Mouse (Mus musculus) adrenal gland, postnatal 10 days (tissue): ENCODE data around the gene Apobec3. TPM values are rescaled to one million over a fixed set of nuclear protein-coding genes. Genes with fewer than 3 reads are reported as not detected.

ENCODE experiments used
- DNase-seq: peaks from one replicate; pipeline ENCODE4 v3.0.0; 2021; ENCODE audit warnings: mixed read lengths
- long read RNA-seq, 2 experiments: library from polyadenylated mRNA; stranded (forward); transcript quantifications; one replicate each; pipeline ENCODE4 v2.0.0; 2021
- total RNA-seq, 2 experiments: library from RNA; stranded (reverse); gene quantifications; 2 replicates each; pipeline ENCODE4 v1.2.3; 2021

Apobec3 gene
- total RNA-seq = 10 to 100 TPM; 16.0 to 30.6 TPM
- long read RNA-seq, experiment 1, partial matches to known transcripts = 0 of 7 reads
- long read RNA-seq, experiment 1, other reads (novel, unspliced or antisense) = 4 of 7 reads
- long read RNA-seq, experiment 2, partial matches to known transcripts = 2 of 8 reads
- long read RNA-seq, experiment 2, other reads (novel, unspliced or antisense) = 1 of 8 reads

DNA sequence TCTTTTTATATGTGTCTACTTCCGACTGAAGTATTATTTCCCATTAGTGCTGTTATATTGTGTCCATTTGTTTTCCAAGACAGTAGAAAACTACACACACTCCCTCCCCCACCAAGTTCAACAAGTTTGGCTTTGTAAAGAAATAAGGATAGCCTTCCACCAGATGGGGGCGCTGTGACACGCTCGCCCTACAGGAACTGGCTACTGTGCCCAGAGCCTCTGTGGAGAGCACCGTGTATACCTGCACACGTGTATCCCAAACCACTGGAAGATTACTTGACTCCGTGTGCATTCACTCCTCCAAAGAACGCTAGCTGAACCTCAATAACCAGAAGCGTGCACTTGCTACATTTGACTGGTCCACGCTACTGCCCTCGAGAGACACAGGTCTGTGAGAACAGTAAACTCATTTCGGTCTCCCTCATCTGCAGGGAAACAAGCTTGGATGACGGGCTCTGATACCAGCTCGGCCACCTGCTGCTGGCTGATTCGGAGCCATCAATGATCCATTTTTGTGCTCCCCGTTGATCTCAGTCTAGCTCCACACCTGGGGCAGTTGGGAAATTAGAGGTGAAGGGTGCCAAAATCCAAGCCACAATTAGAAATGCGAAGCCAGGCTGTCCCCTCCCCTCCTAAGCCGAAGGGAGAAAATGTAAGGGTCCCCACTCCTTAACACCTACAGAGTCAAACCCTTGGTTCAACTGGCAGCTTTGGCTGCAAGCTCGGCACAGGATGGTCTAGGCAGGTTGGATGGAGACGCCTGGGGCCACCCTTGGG is at the start of gene Apobec3:
Gene Apobec3, plus strand, starts transcription at position 224 of the 777 bp plus-strand sequence.
- peak; percentile 85 for DNase-seq

DNA sequence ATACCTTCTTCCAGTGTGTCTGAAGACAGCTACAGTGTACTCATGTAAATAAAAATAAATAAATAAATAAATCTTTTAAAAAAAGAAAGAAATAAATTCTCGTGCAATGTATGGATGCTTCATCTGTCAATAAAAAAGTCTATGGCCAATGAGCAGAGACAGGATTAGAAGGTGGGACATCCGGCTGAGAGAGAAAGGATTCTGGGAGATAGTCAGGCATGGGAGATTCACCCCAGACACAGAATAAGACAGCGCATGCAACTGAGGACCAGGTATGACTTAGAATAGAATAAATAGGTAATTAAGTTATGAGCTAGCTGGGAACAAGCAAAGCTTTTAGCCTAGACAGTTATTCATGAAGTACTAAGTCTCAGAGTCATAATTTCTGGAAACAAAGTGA is 48.5 kb upstream of the Apobec3 start:
- no peak for DNase-seq

DNA sequence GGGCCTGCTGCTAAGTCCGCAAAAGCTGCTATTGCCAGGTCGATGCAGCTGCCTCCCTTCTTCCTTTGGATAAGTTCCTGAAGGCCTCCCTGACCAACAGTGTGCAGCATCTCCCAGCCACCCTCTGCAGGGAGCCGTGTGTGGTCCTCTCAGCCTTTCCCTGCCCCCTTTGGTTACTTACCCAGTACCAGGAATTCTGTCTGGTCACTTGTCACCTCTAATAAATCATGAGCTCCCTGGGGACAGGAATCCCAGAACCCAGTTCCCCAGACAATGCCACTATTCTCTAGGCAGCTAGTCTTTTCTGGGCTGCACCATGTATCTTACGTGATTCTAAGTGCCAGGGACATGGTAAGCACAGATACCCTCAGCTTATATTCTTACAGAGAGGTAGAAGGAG is 45.5 kb upstream of the Apobec3 start:
- no peak for DNase-seq

DNA sequence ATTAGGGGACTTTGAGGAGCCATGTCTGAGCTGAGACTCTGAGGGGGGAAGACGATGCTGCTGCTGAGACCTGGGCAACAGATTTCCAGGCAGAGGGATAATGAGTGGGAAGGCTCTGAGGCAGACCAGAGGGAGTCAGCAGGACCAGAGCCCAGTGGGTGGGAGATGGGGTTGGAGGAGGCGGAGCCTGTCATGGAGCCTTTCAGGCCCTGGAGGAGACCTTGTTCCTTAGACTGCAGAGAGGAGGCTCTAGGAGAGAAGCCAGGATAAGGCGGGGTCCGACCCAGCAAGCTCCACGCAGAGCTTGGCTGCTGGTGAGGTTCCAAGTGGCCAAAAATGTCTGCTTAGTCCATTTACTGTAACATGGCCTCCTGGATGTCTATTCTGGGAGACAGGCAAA is 44.4 kb upstream of the Apobec3 start:
- peak; percentile 27 for DNase-seq

DNA sequence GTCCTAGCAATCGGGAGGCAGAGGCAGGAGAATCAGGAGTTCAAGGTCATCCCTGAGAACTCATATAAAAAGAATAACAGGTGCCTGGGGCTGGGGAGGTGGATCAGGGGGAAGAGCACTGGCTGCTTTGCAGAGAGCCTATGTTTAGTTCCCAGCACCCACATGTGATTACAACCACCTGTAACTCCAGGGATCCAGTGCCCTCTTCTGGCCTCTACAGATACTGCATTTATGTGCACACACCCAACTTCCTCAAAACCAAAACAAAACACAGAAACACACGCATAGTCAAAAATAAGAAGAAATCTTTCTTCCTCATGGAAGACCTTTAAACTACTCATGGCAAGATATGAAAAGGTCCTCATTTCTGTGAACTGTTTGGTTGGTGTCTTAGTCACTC is 41.3 kb upstream of the Apobec3 start:
- no peak for DNase-seq

DNA sequence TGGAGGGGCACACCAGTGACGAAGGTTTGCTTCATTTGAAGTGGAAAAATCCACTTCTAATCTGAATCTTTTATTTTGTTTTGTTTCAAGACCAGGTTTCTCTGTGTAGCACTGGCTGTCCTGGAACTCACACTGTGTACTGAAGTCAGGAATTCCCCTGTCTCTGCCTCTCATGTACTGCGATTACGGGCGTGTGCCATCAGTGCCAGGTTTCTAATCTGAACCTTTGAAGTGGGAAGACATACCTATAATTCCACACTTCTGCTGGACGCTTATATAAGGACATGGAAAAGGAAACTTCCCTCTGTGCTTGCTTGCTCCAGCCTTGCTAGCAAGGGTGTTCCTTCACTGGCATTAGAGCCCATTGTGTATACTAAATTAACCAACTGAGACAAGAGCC is 32.5 kb upstream of the Apobec3 start:
- no peak for DNase-seq

DNA sequence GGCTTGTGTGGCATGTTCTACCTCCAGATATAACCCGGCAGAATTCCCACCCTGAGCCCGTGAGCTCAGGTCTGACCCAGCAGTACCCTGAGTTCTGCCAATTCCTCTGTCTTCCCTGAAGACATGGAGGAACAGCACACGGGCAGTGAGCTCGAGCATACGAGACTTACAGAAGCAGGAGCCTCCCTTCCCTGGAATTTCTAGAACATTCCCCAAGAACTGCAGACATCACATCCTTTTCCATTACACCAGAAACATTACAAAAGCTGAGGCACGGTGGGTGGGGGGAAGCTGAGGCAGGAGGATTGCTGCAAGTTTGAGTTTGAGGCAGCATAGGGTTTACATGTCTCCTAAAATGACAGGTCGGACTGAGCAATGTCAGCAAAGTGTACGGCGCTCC is 31.6 kb upstream of the Apobec3 start:
- no peak for DNase-seq

DNA sequence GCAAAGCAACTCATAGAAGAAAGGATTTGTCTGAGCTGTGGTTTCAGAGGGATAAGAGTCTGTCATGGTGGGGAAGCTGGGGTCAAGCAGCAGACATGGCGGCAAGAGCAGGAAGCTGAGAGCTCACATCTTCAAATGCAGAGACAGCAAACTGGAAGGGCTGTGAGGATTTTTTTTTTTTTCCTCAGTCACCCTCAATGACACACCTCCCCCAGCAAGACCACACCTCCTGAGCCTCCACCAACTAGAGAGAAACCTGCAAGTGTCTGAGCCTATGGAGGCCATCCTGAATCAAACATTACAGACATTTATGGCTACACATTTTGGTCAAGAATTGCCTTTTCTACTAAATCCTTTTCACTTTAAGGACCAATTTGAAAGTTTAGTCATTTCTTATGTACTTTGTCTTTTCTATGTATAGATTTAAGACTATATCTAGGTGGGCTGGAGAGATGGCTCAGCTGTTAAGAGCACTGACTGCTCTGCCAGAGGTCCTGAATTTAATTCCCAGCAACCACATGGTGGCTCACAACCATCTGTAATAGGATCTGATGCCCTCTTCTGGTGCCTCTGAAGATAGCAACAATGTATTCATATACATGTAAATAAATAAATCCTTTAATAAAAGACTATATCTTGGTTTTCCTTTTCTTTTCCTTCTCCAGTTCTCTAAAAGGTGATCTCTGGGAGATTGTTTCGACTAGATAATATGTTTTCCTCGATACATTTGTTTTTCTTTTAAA is 24.0 kb upstream of the Apobec3 start:
- no peak for DNase-seq

DNA sequence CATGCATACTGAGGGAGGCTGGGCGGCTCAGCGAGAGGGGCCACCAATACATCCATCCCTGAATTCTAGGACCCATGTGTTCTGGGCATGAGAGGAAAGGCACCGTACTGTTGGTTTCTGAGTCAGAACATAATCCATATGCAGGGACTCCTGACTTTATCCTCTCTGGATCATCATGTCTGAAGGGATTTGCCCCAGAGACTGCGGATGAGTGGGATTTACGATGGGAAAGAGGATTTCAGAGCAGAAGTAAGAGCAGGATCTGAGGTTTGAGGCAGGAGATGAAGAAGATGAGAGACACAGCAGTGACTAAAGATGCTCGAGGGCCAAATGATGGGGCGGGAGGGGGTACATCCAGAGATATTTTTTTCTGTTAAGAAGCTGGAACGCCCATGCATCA is 17.9 kb upstream of the Apobec3 start:
- no peak for DNase-seq

DNA sequence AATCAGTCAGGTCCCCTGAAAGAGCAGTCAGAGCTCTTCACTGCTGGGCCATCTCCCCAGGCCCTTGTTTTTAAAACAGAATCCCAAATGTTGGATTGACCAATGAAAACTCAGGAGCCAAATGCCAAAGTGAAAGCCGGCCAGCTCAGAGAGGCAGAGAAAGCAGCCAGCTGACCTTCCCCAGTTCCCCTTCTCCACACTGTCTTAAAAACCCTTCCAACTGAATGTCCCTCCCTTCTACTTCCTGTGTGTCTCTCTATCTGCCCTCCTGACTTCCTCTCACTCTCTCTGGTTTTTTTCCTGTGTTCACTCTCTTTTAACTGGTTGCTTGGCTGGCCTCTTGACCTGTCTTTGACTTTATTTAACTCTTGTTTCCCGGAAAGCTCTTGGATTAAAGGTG is 17.5 kb upstream of the Apobec3 start:
- DNase-seq = no peak

DNA sequence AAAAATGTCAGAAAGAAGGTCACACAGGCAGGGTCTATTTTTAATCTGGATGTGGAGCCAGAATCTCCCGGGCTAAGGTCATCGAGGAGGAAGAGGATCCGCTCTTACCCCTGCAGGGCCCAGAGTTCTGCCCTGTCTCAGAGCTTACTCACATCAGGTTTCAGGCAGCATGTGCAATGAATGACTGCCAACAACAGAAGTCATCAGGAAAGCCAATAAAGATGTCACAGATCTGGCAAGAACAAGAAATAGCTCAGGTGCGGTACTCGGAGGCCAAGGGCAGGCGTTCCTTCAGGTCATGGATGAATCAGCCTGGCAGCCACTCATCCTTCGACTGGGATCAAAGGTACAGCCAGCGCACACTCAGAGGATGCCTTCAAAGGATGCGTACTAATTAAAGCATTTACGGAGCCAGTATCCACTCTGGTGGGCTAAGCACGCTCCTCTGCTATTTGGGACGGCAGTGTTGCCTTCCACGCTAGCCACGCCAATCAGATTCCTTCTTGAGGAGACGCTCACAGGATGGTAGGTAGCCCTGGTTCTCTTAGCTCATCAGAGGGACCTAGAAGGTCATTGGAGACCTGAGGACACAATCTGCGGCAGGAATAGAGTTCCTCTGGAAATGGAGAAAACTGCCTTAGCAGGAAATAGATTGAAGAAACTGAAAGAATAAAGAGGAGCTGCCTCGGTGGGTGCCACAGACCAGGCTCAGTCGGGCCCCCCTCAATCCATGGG is 16.0 kb upstream of the Apobec3 start:
- DNase-seq = peak; percentile 32

DNA sequence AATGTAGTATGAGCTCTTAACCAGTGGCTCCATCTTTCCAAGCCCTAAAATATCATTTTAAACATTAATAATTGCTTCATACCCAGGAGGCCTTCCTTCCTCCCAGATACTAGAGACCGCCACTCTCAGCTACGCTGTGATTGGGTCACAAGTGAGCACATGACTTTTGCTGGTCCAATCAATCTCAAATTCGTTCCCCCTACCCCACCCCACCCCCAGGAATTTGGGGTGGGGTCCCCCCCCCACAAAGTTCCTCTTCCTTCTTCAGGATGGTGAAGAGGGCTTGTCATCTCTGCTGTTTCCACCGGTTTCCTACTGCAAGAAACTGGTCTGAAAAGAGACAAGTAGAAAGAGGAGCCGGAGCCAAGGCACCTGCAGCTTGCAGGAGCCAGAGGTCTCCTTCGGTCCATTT is 12.7 kb upstream of the Apobec3 start:
- DNase-seq = peak; percentile 25

DNA sequence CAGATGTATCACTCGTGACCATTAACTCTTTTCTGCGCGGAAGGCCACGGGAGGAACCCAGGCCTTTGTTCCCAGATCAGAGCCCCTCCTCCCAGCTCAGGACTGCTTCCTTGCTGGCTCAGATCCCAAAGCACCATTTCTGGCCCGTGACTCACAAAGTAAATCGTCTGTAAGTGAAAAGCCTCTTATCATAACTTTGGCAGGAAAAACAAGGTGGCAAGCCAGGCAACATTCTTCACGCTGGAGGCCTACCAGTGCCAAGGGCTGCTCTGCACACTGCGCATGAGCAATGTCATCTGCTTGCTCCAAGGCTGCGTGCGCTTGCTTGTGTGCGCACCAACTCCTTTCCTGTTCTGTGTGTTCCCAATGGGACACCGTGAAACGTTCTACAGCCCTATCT is 12.1 kb upstream of the Apobec3 start:
- peak; percentile 91 for DNase-seq

DNA sequence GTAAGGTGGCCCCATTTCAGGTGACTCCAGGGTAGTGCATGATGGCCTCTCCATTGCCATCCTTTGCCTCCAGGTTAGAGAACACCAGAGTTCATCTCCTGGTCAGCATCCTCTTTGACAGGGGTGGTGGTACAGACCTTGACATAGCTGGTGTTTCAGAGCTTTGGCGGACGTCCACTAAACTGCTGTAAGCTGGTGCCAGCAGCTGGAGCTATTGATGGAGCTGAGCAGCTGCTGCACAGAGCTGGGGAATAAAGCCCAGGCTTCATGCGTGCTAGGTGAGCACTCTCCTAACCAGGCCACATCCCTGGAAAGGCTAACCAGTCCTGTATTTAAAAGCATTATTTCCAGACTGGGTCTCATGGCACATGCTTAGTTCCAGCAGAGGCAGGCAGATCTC is 11.0 kb upstream of the Apobec3 start:
- DNase-seq = peak; percentile 20

DNA sequence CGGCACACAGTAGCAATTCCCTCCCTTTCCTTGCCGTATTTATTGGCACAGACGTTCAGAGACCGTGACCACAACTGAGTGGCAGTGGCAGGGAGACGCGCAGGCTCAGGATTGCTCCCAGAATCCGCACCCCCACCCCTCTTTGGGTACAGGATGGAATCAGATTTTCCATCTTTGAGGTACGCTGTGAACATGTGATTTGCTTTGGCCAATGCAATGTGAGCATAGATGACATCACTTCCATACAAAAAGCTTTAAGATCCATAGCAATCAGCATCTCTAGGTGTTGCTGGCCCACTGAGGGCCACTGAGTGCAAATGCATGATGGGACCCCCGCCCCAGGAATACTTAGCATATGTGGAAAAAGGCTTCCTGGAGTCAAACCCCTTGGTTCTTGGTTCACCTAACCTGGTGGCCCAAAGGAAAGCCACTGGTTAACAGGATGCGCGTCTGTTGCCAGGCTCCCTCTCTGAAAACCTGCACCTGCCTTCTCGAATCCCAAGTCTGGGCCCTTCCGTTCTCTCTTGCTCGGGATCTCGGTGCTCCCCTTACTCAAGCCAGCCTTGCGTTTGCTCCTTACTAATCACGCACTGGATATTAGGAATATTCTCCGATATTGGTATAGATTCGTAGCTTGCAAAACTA is 8.7 kb upstream of the Apobec3 start:
- DNase-seq = peak; percentile 17

DNA sequence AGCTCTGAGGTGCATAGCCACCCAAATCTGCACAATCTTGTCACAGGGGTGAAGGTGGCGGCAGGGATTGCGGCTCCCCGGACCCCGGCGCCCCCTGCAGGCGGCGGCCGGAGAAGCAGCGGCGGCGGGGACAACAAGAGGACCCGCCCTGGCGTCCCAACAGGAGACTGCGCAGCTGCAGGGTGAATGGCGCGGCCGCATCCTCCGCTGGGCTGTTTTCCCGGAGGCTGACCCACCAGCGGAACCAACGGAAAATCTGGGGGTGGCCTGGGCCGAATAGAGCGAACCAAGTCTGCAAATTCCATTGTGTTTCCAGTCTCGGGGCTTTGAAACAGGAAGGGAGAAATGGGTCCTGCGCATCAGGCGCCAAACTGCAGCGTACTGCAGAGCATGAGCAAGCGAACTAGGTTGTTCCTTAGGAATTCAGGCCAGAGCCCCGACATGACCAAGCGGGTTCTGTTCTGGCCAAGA is 8.1 kb upstream of the Apobec3 start:
- DNase-seq = peak; percentile 97

DNA sequence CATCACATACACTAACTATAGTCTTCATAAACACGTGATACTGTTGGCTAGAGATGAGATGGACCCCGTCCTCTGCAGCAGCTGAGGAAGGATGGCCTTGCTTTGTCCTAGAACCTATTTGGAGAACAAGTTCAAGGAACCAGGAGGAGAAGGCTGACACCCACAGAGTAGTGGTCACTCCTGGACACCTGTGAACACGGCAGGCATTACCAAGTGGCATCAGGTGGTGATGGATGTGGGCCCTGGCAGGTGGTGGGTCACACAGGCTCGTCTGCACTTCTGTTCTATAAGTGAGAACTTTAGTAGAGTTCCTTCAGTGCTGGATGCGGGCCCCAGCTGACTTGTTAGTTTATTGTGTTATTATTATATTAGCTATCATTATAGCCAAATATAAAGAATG is 6.6 kb upstream of the Apobec3 start:
- DNase-seq = no peak

DNA sequence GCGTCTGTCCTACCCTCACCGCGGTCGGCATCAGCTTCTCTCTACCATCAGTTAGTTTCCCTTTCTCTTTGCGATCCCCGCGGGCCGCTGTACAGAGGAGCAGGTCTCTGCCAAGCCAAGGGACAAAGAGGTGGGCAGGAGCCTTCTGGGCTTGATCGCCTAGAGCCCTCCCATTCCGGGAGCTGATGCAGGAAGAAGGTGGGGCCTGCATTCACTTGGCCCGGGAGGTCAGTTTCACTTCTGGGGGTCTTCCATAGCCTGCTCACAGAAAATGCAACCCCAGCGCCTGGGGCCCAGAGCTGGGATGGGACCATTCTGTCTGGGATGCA is 718 bp downstream of the Apobec3 start:
- DNase-seq = peak; percentile 75

DNA sequence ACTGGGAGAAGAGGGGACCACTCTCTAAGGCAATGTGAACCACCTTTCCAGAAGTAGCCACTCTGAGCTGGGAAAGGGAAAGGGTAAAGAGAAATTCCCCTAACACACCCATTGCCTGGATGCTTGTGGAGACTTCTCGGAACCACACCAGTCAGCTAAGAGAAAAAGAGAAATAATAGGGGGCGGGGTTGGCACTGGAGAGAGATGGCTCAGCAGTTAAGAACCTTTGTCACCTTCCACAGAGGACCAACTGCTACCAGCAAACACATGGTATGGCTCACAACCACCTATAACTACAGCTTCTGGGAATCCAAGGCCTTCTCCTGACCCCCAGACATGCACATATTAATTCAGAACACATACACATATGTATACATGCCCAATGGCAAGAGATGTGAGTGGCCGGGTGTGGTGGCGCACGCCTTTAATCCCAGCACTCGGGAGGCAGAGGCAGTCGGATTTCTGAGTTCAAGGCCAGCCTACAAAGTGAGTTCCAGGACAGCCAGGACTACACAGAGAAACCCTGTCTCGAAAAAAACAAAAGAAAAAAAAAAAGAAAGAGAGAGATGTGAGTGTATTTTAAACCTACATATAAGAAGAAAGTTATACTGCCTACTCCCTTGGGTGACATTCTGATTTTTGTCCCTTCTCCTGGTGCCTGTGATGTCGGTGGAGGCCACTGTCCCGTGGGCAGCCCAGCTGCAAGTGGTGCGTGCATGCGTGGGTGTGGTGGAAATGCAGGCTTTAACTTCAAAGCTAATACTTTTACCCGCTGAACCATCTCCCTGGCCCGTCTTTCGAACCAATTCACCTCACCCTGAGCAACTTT is 1.8 kb downstream of the Apobec3 start:
- DNase-seq = no peak

DNA sequence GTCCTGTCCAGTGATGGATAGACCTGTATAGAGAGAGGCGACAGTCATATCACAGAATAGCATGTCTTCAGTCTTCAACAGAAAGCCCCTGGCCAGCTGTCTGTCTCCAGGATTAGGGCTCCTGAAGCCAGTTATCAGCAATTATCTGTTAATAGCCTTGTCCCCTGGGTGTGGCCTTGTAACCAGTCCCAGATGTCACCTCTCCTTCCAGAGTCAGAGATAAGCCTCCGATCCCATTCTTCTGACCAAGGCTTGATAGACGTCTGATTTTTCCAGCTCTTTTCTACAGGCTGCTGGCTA is 2.3 kb downstream of the Apobec3 start:
- no peak for DNase-seq

DNA sequence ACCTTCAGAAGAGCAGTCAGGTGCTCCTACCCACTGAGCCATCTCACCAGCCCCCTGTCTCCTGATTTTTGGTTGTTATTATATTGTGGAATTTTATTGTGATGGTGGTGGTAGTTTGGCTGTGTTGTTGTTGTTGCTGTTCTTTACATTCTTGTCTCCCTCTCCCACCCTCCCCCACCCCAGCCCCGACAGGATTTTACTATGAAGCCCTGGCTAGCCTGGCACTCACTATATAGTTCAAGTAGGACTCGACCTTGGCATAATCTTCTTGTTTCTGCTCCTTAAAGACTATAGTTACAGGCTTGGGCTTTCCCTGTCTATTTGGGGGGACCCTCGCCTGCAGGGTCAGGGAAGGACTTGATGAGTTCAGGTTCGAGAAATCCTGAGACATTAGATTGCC is 2.9 kb downstream of the Apobec3 start:
- DNase-seq = no peak
